Mouse (Mus musculus) urinary bladder, adult 2 months (tissue): ENCODE data around the gene Olfr1066. TPM values are rescaled to one million over a fixed set of nuclear protein-coding genes. Genes with fewer than 3 reads are reported as not detected.
"Not testable (repeated sequence)": the region's sequence is repeated elsewhere in the genome, so short reads cannot be mapped to it uniquely, and the experiment has no call there.

ENCODE experiments used
- DNase-seq: peaks from one replicate; pipeline ENCODE4 v3.0.0; 2022; ENCODE audit warnings: low spot score
- polyA plus RNA-seq: library from polyadenylated mRNA; depleted of rRNA; stranded (reverse); fragments of >200 nt; gene quantifications from 2 replicates; pipeline ENCODE4 v1.2.3, GENCODE M21; 2012; rRNA removed

The Olfr1066 gene
- not detected in 2 replicates for polyA plus RNA-seq

- DNase-seq, result no peak
Measured at GRCm38 (mm10) chr2:86456169-86456568, at the start of gene Olfr1066. Gene Olfr1066, minus strand, starts transcription at chr2:86456269.

GRCm38 (mm10) chr2:86487286-86487685 lies 31.2 kb upstream of the Olfr1066 start, which contains the start of gene Olfr228:
Gene Olfr228, minus strand, starts transcription at chr2:86487386.
- no peak for DNase-seq

GRCm38 (mm10) chr2:86464442-86465109 lies 8.5 kb upstream of the Olfr1066 start:
- peak; percentile 24 for DNase-seq

- DNase-seq, result no peak
Measured at GRCm38 (mm10) chr2:86460434-86460833, 4.4 kb upstream of the Olfr1066 start.

- DNase-seq, result not testable (repeated sequence)
Measured at GRCm38 (mm10) chr2:86450491-86450890, 5.6 kb downstream of the Olfr1066 start, which contains the start of gene Olfr1065. Gene Olfr1065, minus strand, starts transcription at chr2:86450591.

- not testable (repeated sequence) for DNase-seq
Measured at GRCm38 (mm10) chr2:86442101-86442500, 14.0 kb downstream of the Olfr1066 start.

- not testable (repeated sequence) for DNase-seq
Measured at GRCm38 (mm10) chr2:86428511-86428910, 27.6 kb downstream of the Olfr1066 start.

GRCm38 (mm10) chr2:86426649-86427048 lies 29.4 kb downstream of the Olfr1066 start, which contains the start of gene Olfr1062:
Gene Olfr1062, minus strand, starts transcription at chr2:86426749.
- not testable (repeated sequence) for DNase-seq

GRCm38 (mm10) chr2:86413950-86414349 lies 42.1 kb downstream of the Olfr1066 start, which contains the start of gene Olfr1061:
Gene Olfr1061, minus strand, starts transcription at chr2:86414050.
- DNase-seq, result no peak

Other genes with a start within 250 kb of the Olfr1066 start
- not detected in 2 replicates for gene Olfr1046, start 237.0 kb downstream of the Olfr1066 start, polyA plus RNA-seq
- not detected in 2 replicates for gene Olfr1047, start 224.9 kb downstream of the Olfr1066 start, polyA plus RNA-seq
- not detected in 2 replicates for gene Olfr1048, start 216.0 kb downstream of the Olfr1066 start, polyA plus RNA-seq
- gene Olfr1049, start 197.9 kb downstream of the Olfr1066 start, polyA plus RNA-seq, result not detected in 2 replicates
- not detected in 2 replicates for gene Olfr1051, start 177.2 kb downstream of the Olfr1066 start, polyA plus RNA-seq
- not detected in 2 replicates for gene Olfr1052, start 163.8 kb downstream of the Olfr1066 start, polyA plus RNA-seq
- gene Olfr1053, start 141.0 kb downstream of the Olfr1066 start, polyA plus RNA-seq, result not detected in 2 replicates
- not detected in 2 replicates for gene Olfr1054, start 120.8 kb downstream of the Olfr1066 start, polyA plus RNA-seq
- not detected in 2 replicates for gene Olfr1055, start 106.0 kb downstream of the Olfr1066 start, polyA plus RNA-seq
- gene Olfr1056, start 93.8 kb downstream of the Olfr1066 start, polyA plus RNA-seq, result not detected in 2 replicates
- not detected in 2 replicates for gene Olfr1057, start 77.9 kb downstream of the Olfr1066 start, polyA plus RNA-seq
- not detected in 2 replicates for gene Olfr1058, start 67.7 kb downstream of the Olfr1066 start, polyA plus RNA-seq
- gene Olfr1061, start 42.2 kb downstream of the Olfr1066 start, polyA plus RNA-seq, result not detected in 2 replicates
- not detected in 2 replicates for gene Olfr1062, start 29.5 kb downstream of the Olfr1066 start, polyA plus RNA-seq
- not detected in 2 replicates for gene Olfr1065, start 5.7 kb downstream of the Olfr1066 start, polyA plus RNA-seq
- not detected in 2 replicates for gene Olfr228, start 31.1 kb upstream of the Olfr1066 start, polyA plus RNA-seq
- not detected in 2 replicates for gene Olfr1076, start 52.2 kb upstream of the Olfr1066 start, polyA plus RNA-seq
- not detected in 2 replicates for gene Olfr1079, start 86.2 kb upstream of the Olfr1066 start, polyA plus RNA-seq
- gene Olfr1080, start 102.0 kb upstream of the Olfr1066 start, polyA plus RNA-seq, result not detected in 2 replicates
- gene Olfr1082, start 142.7 kb upstream of the Olfr1066 start, polyA plus RNA-seq, result not detected in 2 replicates
- gene Olfr1084, start 183.5 kb upstream of the Olfr1066 start, polyA plus RNA-seq, result not detected in 2 replicates
- not detected in 2 replicates for gene Olfr1085, start 205.8 kb upstream of the Olfr1066 start, polyA plus RNA-seq
- gene Olfr1086, start 223.8 kb upstream of the Olfr1066 start, polyA plus RNA-seq, result not detected in 2 replicates
- gene Olfr1087, start 242.1 kb upstream of the Olfr1066 start, polyA plus RNA-seq, result not detected in 2 replicates